Mouse (Mus musculus) embryonic fibroblast, embryonic 13.5 days (primary cell): ENCODE data around the gene Map3k19.

Experiments
- CTCF ChIP-seq: IDR thresholded peaks from 2 replicates; pipeline ENCODE4 v1.5.1; 2011; ENCODE audit warnings: mild to moderate bottlenecking, control low read depth, low read length, moderate library complexity, borderline replicate concordance; ENCODE audit not compliant: insufficient read depth
- POLR2A ChIP-seq: IDR thresholded peaks from 2 replicates; pipeline ENCODE4 v1.6.1; 2011; ENCODE audit warnings: low read depth, mild to moderate bottlenecking, control low read depth, low read length, moderate library complexity

DNA sequence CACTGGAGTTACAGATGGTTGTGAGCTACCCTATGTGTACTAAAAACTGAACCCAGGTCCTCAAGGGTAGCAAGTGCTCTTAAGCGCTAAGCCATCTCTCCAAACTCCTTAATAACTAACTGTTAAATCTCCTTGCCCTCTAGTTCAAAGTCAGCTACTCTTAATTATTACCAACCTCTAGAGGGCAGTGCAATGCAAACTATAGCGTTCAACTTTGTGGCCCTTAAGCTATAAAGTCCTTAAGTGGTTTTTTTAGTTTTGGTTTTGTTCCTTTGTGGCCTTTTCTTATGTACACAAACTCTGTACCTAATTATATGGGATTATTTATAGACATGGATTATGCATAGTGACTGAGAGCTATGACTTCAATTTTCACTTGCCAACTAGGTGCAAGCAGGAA is 27.5 kb downstream of the Map3k19 start:
- TF ChIP-seq CTCF (no peak), POLR2A (no peak)
